Mouse (Mus musculus) ES-Bruce4 (cell line): ENCODE data around the gene Sorl1. TPM values are rescaled to one million over a fixed set of nuclear protein-coding genes. Genes with fewer than 3 reads are reported as not detected.

Experiments used
- H3K27ac ChIP-seq: 2 replicates; pipeline ENCODE4 v1.5.1; 2012; ENCODE audit warnings: low read length, inconsistent platforms; ENCODE audit not compliant: insufficient read depth
- H3K27me3 ChIP-seq: 2 replicates; pipeline ENCODE4 v1.6.1; 2012; ENCODE audit warnings: mild to moderate bottlenecking, low read length, inconsistent platforms; ENCODE audit not compliant: control insufficient read depth, poor library complexity, insufficient read depth, severe bottlenecking
- H3K36me3 ChIP-seq: 2 replicates; pipeline ENCODE4 v1.6.1; 2012; ENCODE audit warnings: inconsistent platforms, mild to moderate bottlenecking, low read length, moderate library complexity; ENCODE audit not compliant: control insufficient read depth, poor library complexity, insufficient read depth, severe bottlenecking
- H3K4me1 ChIP-seq: one replicate; pipeline ENCODE4 v1.8.1; 2011; ENCODE audit warnings: low read length; ENCODE audit not compliant: control insufficient read depth, insufficient read depth
- H3K4me3 ChIP-seq: 2 replicates; pipeline ENCODE4 v1.5.1; 2011; ENCODE audit warnings: low read depth, mild to moderate bottlenecking, low read length
- H3K9ac ChIP-seq: 2 replicates; pipeline ENCODE4 v1.6.1; 2012; ENCODE audit warnings: low read depth, mild to moderate bottlenecking, inconsistent platforms; ENCODE audit not compliant: poor library complexity, severe bottlenecking
- H3K9me3 ChIP-seq: replicated peaks from 2 replicates; pipeline ENCODE4 v1.6.1; 2012; ENCODE audit warnings: mild to moderate bottlenecking, low read length, inconsistent platforms; ENCODE audit not compliant: control insufficient read depth, poor library complexity, insufficient read depth, severe bottlenecking
- CTCF ChIP-seq: IDR thresholded peaks from one replicate; pipeline ENCODE4 v1.8.1; 2011; ENCODE audit warnings: low read depth, low read length
- EP300 ChIP-seq: IDR thresholded peaks from 2 replicates; pipeline ENCODE4 v1.6.1; 2011; ENCODE audit warnings: low read depth, low read length; ENCODE audit not compliant: insufficient read depth
- POLR2A ChIP-seq: IDR thresholded peaks from one replicate; pipeline ENCODE4 v1.8.1; 2011; ENCODE audit warnings: low read length; ENCODE audit not compliant: insufficient read depth
- polyA plus RNA-seq: library from polyadenylated mRNA; stranded (reverse); fragments of >200 nt; gene quantifications from 2 replicates; pipeline ENCODE4 v1.2.4, GENCODE M21; 2011; ENCODE audit warnings: low read depth; ENCODE audit not compliant: missing spikeins, insufficient read depth, insufficient read length

The Sorl1 gene
- polyA plus RNA-seq, 1 experiment = 17.6 TPM

DNA sequence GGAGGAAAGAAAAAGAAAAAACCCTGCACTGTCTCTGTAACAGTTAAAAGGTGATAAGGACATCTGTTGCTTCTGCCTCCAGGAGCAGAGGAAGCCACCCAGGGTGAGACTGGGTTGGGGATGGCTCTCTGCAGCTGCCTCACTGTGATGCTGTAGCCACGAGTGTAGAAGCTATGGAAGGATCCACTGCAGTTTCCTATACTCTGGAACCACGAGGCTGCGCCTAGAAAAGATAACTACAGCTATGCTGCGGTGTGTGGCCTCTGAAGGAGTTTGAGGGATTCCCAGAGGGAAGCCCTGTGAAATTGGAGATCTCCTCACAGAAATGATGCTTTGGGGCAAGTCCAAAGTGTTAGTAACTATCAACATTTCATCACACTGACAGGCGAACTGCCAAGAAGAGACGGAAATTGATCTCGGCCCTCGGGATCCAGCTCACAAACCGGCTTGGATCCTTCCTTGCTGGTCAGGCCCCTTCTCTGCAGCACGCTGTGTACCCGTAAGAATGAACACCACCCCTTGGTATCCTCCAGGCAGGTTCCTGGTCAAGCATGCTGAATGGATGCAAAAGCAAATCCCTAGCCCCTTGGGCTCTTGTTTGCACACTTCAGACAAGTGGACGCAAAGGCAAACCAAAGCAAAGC is 71.3 kb downstream of the Sorl1 start:
- no peaks in the 10 kb centered on the region for H3K4me1 ChIP-seq
- no peak overlapping the region for H3K27ac ChIP-seq
- H3K9me3 ChIP-seq = no peaks in the 10 kb centered on the region
- H3K36me3 ChIP-seq = no peaks in the 10 kb centered on the region
- no peak overlapping the region for H3K9ac ChIP-seq
- H3K4me3 ChIP-seq = no peak overlapping the region
- no peaks in the 10 kb centered on the region for H3K27me3 ChIP-seq
- no peak for TF ChIP-seq CTCF
- TF ChIP-seq EP300 = no peak
- no peak for TF ChIP-seq POLR2A

DNA sequence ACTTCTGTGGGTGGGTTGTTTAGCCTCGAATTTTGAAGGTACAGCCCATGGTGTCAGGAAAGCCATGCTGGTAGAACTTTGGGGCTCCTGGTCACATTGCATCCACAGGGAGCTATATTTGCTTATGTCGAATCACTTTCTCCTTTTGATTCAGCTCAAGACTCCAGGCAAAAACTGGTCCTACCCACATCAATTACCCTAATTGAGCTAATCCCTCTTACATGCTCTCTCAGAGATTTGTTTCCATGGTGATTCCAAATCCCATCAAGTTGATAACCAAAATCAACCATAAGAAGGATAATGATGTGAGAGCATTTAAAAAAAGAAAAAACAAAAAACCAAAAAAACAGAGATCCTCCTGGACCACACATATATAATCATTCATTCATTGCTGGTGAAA is 75.6 kb downstream of the Sorl1 start:
- H3K27me3 ChIP-seq = no peaks in the 10 kb centered on the region
- no peaks in the 10 kb centered on the region for H3K4me1 ChIP-seq
- no peak overlapping the region for H3K4me3 ChIP-seq
- no peak overlapping the region for H3K27ac ChIP-seq
- no peaks in the 10 kb centered on the region for H3K36me3 ChIP-seq
- no peak overlapping the region for H3K9ac ChIP-seq
- TF ChIP-seq CTCF (no peak), POLR2A (no peak), EP300 (no peak)
- H3K9me3 ChIP-seq = no peaks in the 10 kb centered on the region

DNA sequence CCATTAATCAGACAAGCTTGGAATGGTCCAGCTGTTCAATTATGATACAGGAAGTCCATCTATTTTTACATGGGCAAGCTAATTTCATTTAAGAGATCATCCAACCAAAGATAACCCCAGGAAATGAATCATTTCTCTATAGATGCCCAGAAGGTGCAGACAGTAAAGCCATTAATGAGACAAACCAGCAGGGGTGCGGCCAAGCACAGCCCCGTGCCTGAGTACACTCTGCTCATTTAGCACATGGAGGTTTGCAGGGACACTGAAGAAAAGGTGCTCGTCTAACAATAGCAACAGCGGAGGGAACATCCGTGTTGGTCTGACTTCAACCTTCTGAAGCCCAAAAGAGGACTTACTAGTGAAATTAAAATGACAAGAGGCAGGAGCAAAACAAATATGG is 76.3 kb downstream of the Sorl1 start:
- H3K4me1 ChIP-seq = no peaks in the 10 kb centered on the region
- no peaks in the 10 kb centered on the region for H3K9me3 ChIP-seq
- no peak overlapping the region for H3K27ac ChIP-seq
- H3K4me3 ChIP-seq = no peak overlapping the region
- no peak for TF ChIP-seq EP300
- TF ChIP-seq CTCF = no peak
- no peak for TF ChIP-seq POLR2A
- no peaks in the 10 kb centered on the region for H3K36me3 ChIP-seq
- no peak overlapping the region for H3K9ac ChIP-seq
- H3K27me3 ChIP-seq = no peaks in the 10 kb centered on the region

DNA sequence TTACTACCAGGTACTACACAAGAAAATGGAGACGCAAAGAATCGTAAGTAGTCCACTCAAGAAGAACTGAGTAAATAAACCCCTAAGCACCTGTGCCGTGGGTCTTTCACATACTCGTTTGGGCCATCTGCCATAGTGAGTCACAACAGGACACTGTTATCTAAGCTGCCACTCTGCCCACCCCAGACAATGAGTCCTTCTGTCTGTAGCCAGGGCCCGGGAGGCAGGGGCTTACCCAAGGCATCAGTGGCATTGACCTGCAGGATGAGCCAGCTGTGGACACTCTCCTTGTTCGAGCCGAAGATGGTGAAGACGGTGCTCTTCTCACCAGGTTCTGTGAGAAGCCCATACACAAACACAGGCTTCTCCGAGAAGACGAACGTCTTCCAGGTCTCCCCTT is 77.8 kb downstream of the Sorl1 start:
- Histone ChIP-seq H3K36me3 (no peaks in the 10 kb centered on the region), H3K27me3 (no peaks in the 10 kb centered on the region), H3K9me3 (no peaks in the 10 kb centered on the region), H3K4me3 (no peak overlapping the region), H3K27ac (no peak overlapping the region), H3K4me1 (no peaks in the 10 kb centered on the region), H3K9ac (no peak overlapping the region)
- TF ChIP-seq CTCF (no peak), POLR2A (no peak), EP300 (no peak)

DNA sequence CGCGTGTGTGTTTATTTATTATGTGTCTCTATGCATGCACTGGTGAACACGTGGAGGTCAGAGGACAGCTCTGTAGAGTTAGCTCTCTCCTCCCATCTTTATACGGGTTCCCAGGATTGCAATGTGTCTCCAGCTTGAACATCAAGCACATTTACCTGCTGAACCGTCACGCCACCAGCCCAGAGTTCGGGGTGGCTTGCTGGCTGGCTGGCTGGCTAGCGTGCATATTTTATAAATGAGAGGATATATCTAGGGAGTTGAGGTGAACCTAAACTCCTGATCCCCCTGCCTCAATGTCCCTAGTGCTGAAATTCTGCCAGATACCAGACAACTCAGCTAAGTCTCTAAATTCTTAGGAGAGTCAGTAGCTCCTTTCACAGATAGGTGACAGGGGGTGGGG is 79.4 kb downstream of the Sorl1 start:
- Histone ChIP-seq H3K9me3 (no peaks in the 10 kb centered on the region), H3K27ac (no peak overlapping the region), H3K4me1 (no peaks in the 10 kb centered on the region), H3K9ac (no peak overlapping the region), H3K27me3 (no peaks in the 10 kb centered on the region), H3K36me3 (no peaks in the 10 kb centered on the region), H3K4me3 (no peak overlapping the region)
- TF ChIP-seq EP300 (no peak), POLR2A (no peak), CTCF (no peak)

DNA sequence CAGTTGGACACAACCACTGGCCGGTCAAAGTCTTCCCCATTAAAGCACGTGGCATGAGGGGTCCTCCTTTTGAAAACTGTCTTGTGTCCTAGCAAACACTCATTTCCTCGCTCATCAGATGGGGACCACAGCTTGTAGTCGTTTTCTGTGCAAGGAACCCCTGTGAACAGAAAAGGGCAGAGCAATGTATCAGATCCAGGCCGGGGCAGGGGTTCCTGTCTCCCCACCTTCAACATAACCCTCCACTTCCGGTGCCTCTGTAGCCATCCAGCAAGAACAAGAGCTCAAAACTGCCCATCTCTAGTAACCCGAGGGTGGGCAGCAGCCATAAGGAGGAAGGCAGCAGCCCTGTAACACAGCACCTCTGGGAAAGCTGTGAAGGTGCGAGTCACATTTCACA is 80.2 kb downstream of the Sorl1 start:
- Histone ChIP-seq H3K4me3 (no peak overlapping the region), H3K9ac (no peak overlapping the region), H3K4me1 (no peaks in the 10 kb centered on the region), H3K27me3 (no peaks in the 10 kb centered on the region), H3K36me3 (no peaks in the 10 kb centered on the region), H3K27ac (no peak overlapping the region), H3K9me3 (no peaks in the 10 kb centered on the region)
- TF ChIP-seq EP300 = no peak
- no peak for TF ChIP-seq CTCF
- no peak for TF ChIP-seq POLR2A
